Mouse (Mus musculus): ENCODE measurements around the gene Gng7. TPM values are rescaled to one million over a fixed set of nuclear protein-coding genes. Genes with fewer than 3 reads are reported as not detected.
A peak's percentile ranks its signal among the peaks of the same experiment; 100 is the strongest.
"Not testable (repeated sequence)": the region's sequence is repeated elsewhere in the genome, so short reads cannot be mapped to it uniquely, and the experiment has no call there.

Gng7 gene
- polyA plus RNA-seq (2012; rRNA removed) = 0.83 and 1.1 TPM in 2 replicates

- 10% methylated on average over 31 of the region's 31 CpGs for WGBS
- peak; percentile 73 for DNase-seq (ENCODE audit: low read depth, low spot score)
Observed at GRCm38 (mm10) chr10:81014393-81015384, at the start of gene Gng7. Gng7 (minus strand) TSS chr10:81014945.

- DNase-seq (ENCODE audit: low read depth, low spot score) = not testable (repeated sequence)
- 79% methylated on average over 8 of the region's 8 CpGs for WGBS
Observed at GRCm38 (mm10) chr10:81064519-81064918, 49.8 kb upstream of the Gng7 start.

- DNase-seq (ENCODE audit: low read depth, low spot score) = no peak
- 61% methylated on average over 4 of the region's 4 CpGs for WGBS
Observed at GRCm38 (mm10) chr10:81062710-81063109, 48.0 kb upstream of the Gng7 start.

GRCm38 (mm10) chr10:81059603-81060543, 45.1 kb upstream of the Gng7 start, which contains the start of gene Sgta:
Sgta (minus strand) TSS chr10:81060181.
- WGBS = under 1% methylated on average over 48 of the region's 48 CpGs
- peak; percentile 99 for DNase-seq (ENCODE audit: low read depth, low spot score)

GRCm38 (mm10) chr10:81058896-81059295, 44.2 kb upstream of the Gng7 start:
- WGBS = 47% methylated on average over 6 of the region's 6 CpGs
- no peak for DNase-seq (ENCODE audit: low read depth, low spot score)

GRCm38 (mm10) chr10:81057406-81058130, 42.8 kb upstream of the Gng7 start:
- 77% methylated on average over 23 of the region's 23 CpGs for WGBS
- no peak for DNase-seq (ENCODE audit: low read depth, low spot score)

- WGBS = 73% methylated on average over 11 of the region's 11 CpGs
- DNase-seq (ENCODE audit: low read depth, low spot score) = not testable (repeated sequence)
Observed at GRCm38 (mm10) chr10:81055802-81056340, 41.1 kb upstream of the Gng7 start.

GRCm38 (mm10) chr10:81055169-81055568, 40.4 kb upstream of the Gng7 start:
- DNase-seq (ENCODE audit: low read depth, low spot score) = no peak
- WGBS = 86% methylated on average over 6 of the region's 6 CpGs

GRCm38 (mm10) chr10:81052577-81052976, 37.8 kb upstream of the Gng7 start:
- WGBS = 77% methylated on average over 5 of the region's 5 CpGs
- DNase-seq (ENCODE audit: low read depth, low spot score) = no peak

GRCm38 (mm10) chr10:81051133-81051532, 36.4 kb upstream of the Gng7 start:
- 94% methylated on average over 6 of the region's 6 CpGs for WGBS
- no peak for DNase-seq (ENCODE audit: low read depth, low spot score)

- DNase-seq (ENCODE audit: low read depth, low spot score) = no peak
- 94% methylated on average over 4 of the region's 4 CpGs for WGBS
Observed at GRCm38 (mm10) chr10:81050645-81051044, 35.9 kb upstream of the Gng7 start.

GRCm38 (mm10) chr10:81045246-81045645, 30.5 kb upstream of the Gng7 start:
- 81% methylated on average over 14 of the region's 14 CpGs for WGBS
- DNase-seq (ENCODE audit: low read depth, low spot score) = not testable (repeated sequence)

- 25% methylated on average over 13 of the region's 13 CpGs for WGBS
- no peak for DNase-seq (ENCODE audit: low read depth, low spot score)
Observed at GRCm38 (mm10) chr10:81041458-81042175, 26.9 kb upstream of the Gng7 start.

GRCm38 (mm10) chr10:81036988-81037580, 22.3 kb upstream of the Gng7 start, which contains the start of gene Slc39a3:
Slc39a3 (minus strand) TSS chr10:81037426.
- DNase-seq (ENCODE audit: low read depth, low spot score) = peak; percentile 92
- WGBS = under 1% methylated on average over 35 of the region's 35 CpGs

GRCm38 (mm10) chr10:81036251-81036650, 21.5 kb upstream of the Gng7 start:
- no peak for DNase-seq (ENCODE audit: low read depth, low spot score)
- 76% methylated on average over 7 of the region's 7 CpGs for WGBS

GRCm38 (mm10) chr10:81033586-81033985, 18.8 kb upstream of the Gng7 start:
- no peak for DNase-seq (ENCODE audit: low read depth, low spot score)
- 81% methylated on average over 10 of the region's 10 CpGs for WGBS

GRCm38 (mm10) chr10:81029031-81029430, 14.3 kb upstream of the Gng7 start:
- no peak for DNase-seq (ENCODE audit: low read depth, low spot score)
- 51% methylated on average over 10 of the region's 10 CpGs for WGBS

GRCm38 (mm10) chr10:81028219-81028618, 13.5 kb upstream of the Gng7 start:
- DNase-seq (ENCODE audit: low read depth, low spot score) = no peak
